ENCODE assay signal across 21 mouse cellular contexts in genomic region chr13:97998570-97998969, GRCm38 (mm10).
DNase-seq lines count a peak whose midpoint lies in the region; ATAC-seq lines count a peak whose summit lies in the region.
"Had no signal": no experiment of that assay in that cellular context is flagged by ENCODE, and none has a peak within 500 bp of the region (broad histone marks: within the 10 kb centered on the region; RNA-seq: fewer than 3 reads in every experiment).

No protein-coding gene starts in this region.

- 38% methylated on average over 8 of the region's 8 CpGs for WGBS in midbrain, embryonic 14.5 days
- WGBS in midbrain, embryonic 15.5 days: 40% methylated on average over 8 of the region's 8 CpGs
- 35% methylated on average over 8 of the region's 8 CpGs for WGBS in intestine, embryonic 15.5 days
- WGBS in stomach, embryonic 16.5 days: 21% methylated on average over 8 of the region's 8 CpGs

- H3K4me3 ChIP-seq in midbrain, embryonic 14.5 days (replicated peaks; ENCODE audit: low read depth, low read length): no peak overlapping the region
- H3K4me3 ChIP-seq in midbrain, embryonic 15.5 days: no peak overlapping the region
- H3K4me3 ChIP-seq in intestine, embryonic 15.5 days (replicated peaks): no peak overlapping the region
- H3K4me3 ChIP-seq in stomach, embryonic 16.5 days (replicated peaks; ENCODE audit: low read length): no peak overlapping the region
- H3K4me3 ChIP-seq: heart, adult 2 months; heart, embryonic 15.5 days; hindbrain, embryonic 13.5 days; liver, embryonic 15.5 days had no signal

- H3K4me2 ChIP-seq in midbrain, embryonic 14.5 days (ENCODE audit: low read length): no peak overlapping the region
- no peak overlapping the region for H3K4me2 ChIP-seq in midbrain, embryonic 15.5 days
- no peak overlapping the region for H3K4me2 ChIP-seq in intestine, embryonic 15.5 days (replicated peaks)
- no peak overlapping the region for H3K4me2 ChIP-seq in stomach, embryonic 16.5 days (ENCODE audit: low read depth, low read length)
- H3K4me2 ChIP-seq: heart, embryonic 15.5 days; hindbrain, embryonic 13.5 days; liver, embryonic 15.5 days had no signal

- H3K27ac ChIP-seq in midbrain, embryonic 14.5 days (replicated peaks; ENCODE audit: low read depth, low read length): no peak overlapping the region
- H3K27ac ChIP-seq in midbrain, embryonic 15.5 days: no peak overlapping the region
- H3K27ac ChIP-seq in intestine, embryonic 15.5 days: no peak overlapping the region
- no peak overlapping the region for H3K27ac ChIP-seq in stomach, embryonic 16.5 days (ENCODE audit: low read length)
- H3K27ac ChIP-seq: heart, adult 2 months; heart, embryonic 15.5 days; hindbrain, embryonic 13.5 days; liver, embryonic 15.5 days had no signal

- no peak overlapping the region for H3K9ac ChIP-seq in midbrain, embryonic 14.5 days (replicated peaks; ENCODE audit: low read length)
- H3K9ac ChIP-seq in midbrain, embryonic 15.5 days: no peak overlapping the region
- H3K9ac ChIP-seq in intestine, embryonic 15.5 days: no peak overlapping the region
- H3K9ac ChIP-seq in stomach, embryonic 16.5 days (ENCODE audit: low read length): no peak overlapping the region
- H3K9ac ChIP-seq: heart, embryonic 15.5 days; hindbrain, embryonic 13.5 days; liver, embryonic 15.5 days had no signal

- ATAC-seq in midbrain, embryonic 14.5 days (ENCODE audit: low FRiP score, low TSS enrichment): no peak
- no peak for ATAC-seq in midbrain, embryonic 15.5 days (replicated peaks)
- peak; percentile 39; the same call in 1 of the 2 replicates for ATAC-seq in intestine, embryonic 15.5 days
- peak; percentile 63; the same call in 1 of the 2 replicates for ATAC-seq in stomach, embryonic 16.5 days (ENCODE audit: insufficient read depth, low FRiP score)
- ATAC-seq: activated CD4-positive, CD25-positive, alpha-beta regulatory T cell, adult 4 months; lung, postnatal 0 days; Patski had no signal

- H3K4me1 ChIP-seq in midbrain, embryonic 14.5 days (ENCODE audit: control insufficient read depth, insufficient read depth, low read length): 0 out of 2 replicates have a peak, but pooled peaks cover 3% of the 10 kb centered on the region
- no peaks in the 10 kb centered on the region for H3K4me1 ChIP-seq in midbrain, embryonic 15.5 days
- no peaks in the 10 kb centered on the region for H3K4me1 ChIP-seq in intestine, embryonic 15.5 days (replicated peaks)
- peaks cover 12% of the 10 kb centered on the region for H3K4me1 ChIP-seq in stomach, embryonic 16.5 days (ENCODE audit: control insufficient read depth, insufficient read depth, low read length)
- H3K4me1 ChIP-seq: liver, embryonic 15.5 days had no signal

- DNase-seq in heart, adult 11 months: peak; percentile 31
- DNase-seq in heart, postnatal 4 days: no peak
- peak; percentile 41 for DNase-seq in midbrain, embryonic 14.5 days
- DNase-seq in yolk sac, embryonic 10.5 days (ENCODE audit: low spot score): no peak
- DNase-seq: adrenal gland, postnatal 25 days; B cell, adult 2 months; cerebellum, adult 2 months; gastrocnemius, postnatal 10 days; heart, adult 2 months; kidney, adult 9 months; right cerebral cortex, postnatal 14 days; thymus, postnatal 36 days had no signal

- H3K36me3 ChIP-seq in midbrain, embryonic 14.5 days (ENCODE audit: control insufficient read depth, insufficient read depth, low read length): no peaks in the 10 kb centered on the region
- no peaks in the 10 kb centered on the region for H3K36me3 ChIP-seq in midbrain, embryonic 15.5 days (replicated peaks)
- H3K36me3 ChIP-seq in intestine, embryonic 15.5 days: no peaks in the 10 kb centered on the region
- H3K36me3 ChIP-seq in stomach, embryonic 16.5 days (ENCODE audit: control insufficient read depth, insufficient read depth, low read length): 0 out of 2 replicates have a peak, but pooled peaks cover under 1% of the 10 kb centered on the region
- H3K36me3 ChIP-seq: heart, embryonic 15.5 days; hindbrain, embryonic 13.5 days; liver, embryonic 15.5 days had no signal

- no peaks in the 10 kb centered on the region for H3K9me3 ChIP-seq in midbrain, embryonic 14.5 days (ENCODE audit: control insufficient read depth, low read length)
- no peaks in the 10 kb centered on the region for H3K9me3 ChIP-seq in midbrain, embryonic 15.5 days
- H3K9me3 ChIP-seq in intestine, embryonic 15.5 days: no peaks in the 10 kb centered on the region
- H3K9me3 ChIP-seq in stomach, embryonic 16.5 days (replicated peaks; ENCODE audit: control insufficient read depth, low read length): no peaks in the 10 kb centered on the region
- H3K9me3 ChIP-seq: heart, embryonic 15.5 days; hindbrain, embryonic 13.5 days; liver, embryonic 15.5 days had no signal

- no peaks in the 10 kb centered on the region for H3K27me3 ChIP-seq in midbrain, embryonic 14.5 days (ENCODE audit: control insufficient read depth, insufficient read depth, low read length)
- no peaks in the 10 kb centered on the region for H3K27me3 ChIP-seq in midbrain, embryonic 15.5 days (replicated peaks)
- no peaks in the 10 kb centered on the region for H3K27me3 ChIP-seq in intestine, embryonic 15.5 days (replicated peaks)
- H3K27me3 ChIP-seq in stomach, embryonic 16.5 days (ENCODE audit: control insufficient read depth, insufficient read depth, low read length): no peaks in the 10 kb centered on the region
- H3K27me3 ChIP-seq: heart, embryonic 15.5 days; hindbrain, embryonic 13.5 days; liver, embryonic 15.5 days; Patski had no signal

Comparison
In these comparisons a context has a peak if more than half of its experiments do, and no peak if none do; other contexts are left out.
1. DNase-seq: peak in heart, adult 11 months (single experiment) and midbrain, embryonic 14.5 days (single experiment); none in heart, postnatal 4 days (single experiment) and yolk sac, embryonic 10.5 days (single experiment).
2. ATAC-seq: peak in intestine, embryonic 15.5 days (single experiment) and stomach, embryonic 16.5 days (single experiment); none in midbrain, embryonic 14.5 days (single experiment) and midbrain, embryonic 15.5 days (single experiment).